Comparison of ENCODE assay signal across 21 mouse cellular contexts in the genomic region with DNA sequence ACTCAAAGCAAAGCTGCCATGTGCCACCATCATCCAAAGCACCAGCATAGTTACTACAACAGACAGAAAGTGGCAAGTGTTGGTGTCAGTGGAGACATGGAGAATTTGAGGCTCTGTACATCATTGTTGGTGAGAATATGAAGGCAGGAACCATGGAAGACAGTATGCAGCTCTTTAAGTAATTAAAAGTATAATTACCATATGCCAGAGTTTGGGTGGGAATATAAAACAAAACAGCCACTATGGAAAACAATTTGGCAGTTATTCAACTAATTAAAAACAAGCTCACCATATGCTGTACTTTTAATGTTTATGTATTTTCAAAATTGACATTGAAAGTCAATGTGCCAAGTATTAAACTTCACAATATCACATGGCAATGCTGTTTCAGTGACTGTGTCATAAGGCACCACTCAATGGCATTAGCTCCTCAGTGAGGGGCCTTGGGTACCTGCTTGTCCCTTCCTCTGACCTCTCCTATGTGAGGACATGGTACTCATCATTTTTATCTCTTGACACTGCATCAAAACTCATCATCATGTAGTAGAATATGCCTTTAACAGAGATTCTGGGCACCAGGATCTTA.
DNase-seq lines count a peak whose midpoint lies in the region; ATAC-seq and TF ChIP-seq lines count a peak whose summit lies in the region.
"Had no signal": no experiment of that assay in that cellular context is flagged by ENCODE, and none has a peak within 500 bp of the region (broad histone marks: within the 10 kb centered on the region; RNA-seq: fewer than 3 reads in every experiment).

No protein-coding gene starts in this region.

- peak; percentile 67 for DNase-seq in forebrain, embryonic 14.5 days (ENCODE audit: low spot score)
- DNase-seq in forebrain, embryonic 11.5 days (ENCODE audit: low spot score), result no peak
- DNase-seq in forebrain, embryonic 10.5 days (ENCODE audit: extremely low spot score, low spot score), result no peak
- peak; percentile 56 for DNase-seq in brain, embryonic 14.5 days (ENCODE audit: low read depth)
- no peak for DNase-seq in Muller cell, postnatal 12 days (ENCODE audit: inconsistent ontology term)
- DNase-seq: adrenal gland, adult 8-10 months; adrenal gland, postnatal 14 days; adrenal gland, postnatal 36 days; cerebellum, adult 11 months; cerebellum, adult 18-20 months; cerebellum, adult 8-10 months; cerebellum, adult 9-11 months; cerebellum, postnatal 14 days; cerebellum, postnatal 36 days; embryo, embryonic 11 days had no signal

- H3K4me1 ChIP-seq in forebrain, embryonic 14.5 days (ENCODE audit: control insufficient read depth, insufficient read depth, low read length), result no peaks in the 10 kb centered on the region
- no peaks in the 10 kb centered on the region for H3K4me1 ChIP-seq in forebrain, embryonic 11.5 days (replicated peaks; ENCODE audit: control insufficient read depth, insufficient read depth, low read length)
- H3K4me1 ChIP-seq in forebrain, embryonic 16.5 days (replicated peaks; ENCODE audit: control insufficient read depth, insufficient read depth, low read length), result no peaks in the 10 kb centered on the region
- H3K4me1 ChIP-seq in forebrain, embryonic 10.5 days, result no peaks in the 10 kb centered on the region
- H3K4me1 ChIP-seq: embryonic facial prominence, embryonic 13.5 days; embryonic facial prominence, embryonic 15.5 days had no signal

- no peaks in the 10 kb centered on the region for H3K36me3 ChIP-seq in forebrain, embryonic 14.5 days (ENCODE audit: control insufficient read depth, insufficient read depth, low read length)
- H3K36me3 ChIP-seq in forebrain, embryonic 11.5 days (ENCODE audit: control insufficient read depth, insufficient read depth, low read length), result no peaks in the 10 kb centered on the region
- no peaks in the 10 kb centered on the region for H3K36me3 ChIP-seq in forebrain, embryonic 16.5 days (ENCODE audit: control insufficient read depth, insufficient read depth)
- H3K36me3 ChIP-seq in forebrain, embryonic 10.5 days (replicated peaks), result no peaks in the 10 kb centered on the region
- H3K36me3 ChIP-seq: embryonic facial prominence, embryonic 13.5 days; embryonic facial prominence, embryonic 15.5 days had no signal

- no peaks in the 10 kb centered on the region for H3K9me3 ChIP-seq in forebrain, embryonic 14.5 days (replicated peaks; ENCODE audit: control insufficient read depth, low read length)
- no peaks in the 10 kb centered on the region for H3K9me3 ChIP-seq in forebrain, embryonic 11.5 days (ENCODE audit: control insufficient read depth, low read length)
- H3K9me3 ChIP-seq in forebrain, embryonic 16.5 days (ENCODE audit: control insufficient read depth, low read length), result no peaks in the 10 kb centered on the region
- no peaks in the 10 kb centered on the region for H3K9me3 ChIP-seq in forebrain, embryonic 10.5 days
- H3K9me3 ChIP-seq: embryonic facial prominence, embryonic 13.5 days; embryonic facial prominence, embryonic 15.5 days had no signal

- TF ChIP-seq CTCF in brain, embryonic 14.5 days (IDR thresholded peaks at IDR 0.05; ENCODE audit: borderline replicate concordance, extremely low read depth, insufficient read depth, insufficient read length), result no peak

- peak; percentile 65 for ATAC-seq in forebrain, embryonic 14.5 days
- ATAC-seq in forebrain, embryonic 11.5 days (replicated peaks; ENCODE audit: low FRiP score), result no peak
- ATAC-seq in forebrain, embryonic 16.5 days, result peak; percentile 77
- ATAC-seq: activated CD4-positive, CD25-positive, alpha-beta regulatory T cell, adult 4 months; Patski had no signal

- H3K4me2 ChIP-seq in forebrain, embryonic 14.5 days (ENCODE audit: low read length), result no peak overlapping the region
- H3K4me2 ChIP-seq in forebrain, embryonic 11.5 days (ENCODE audit: low read depth, low read length, severe bottlenecking), result no peak overlapping the region
- H3K4me2 ChIP-seq in forebrain, embryonic 16.5 days (ENCODE audit: low read length), result no peak overlapping the region
- H3K4me2 ChIP-seq: embryonic facial prominence, embryonic 13.5 days; embryonic facial prominence, embryonic 15.5 days had no signal

- H3K27ac ChIP-seq in forebrain, embryonic 14.5 days (ENCODE audit: low read depth, low read length), result no peak overlapping the region
- no peak overlapping the region for H3K27ac ChIP-seq in forebrain, embryonic 11.5 days (ENCODE audit: low read depth, low read length)
- H3K27ac ChIP-seq in forebrain, embryonic 16.5 days (ENCODE audit: low read length), result no peak overlapping the region
- no peak overlapping the region for H3K27ac ChIP-seq in forebrain, embryonic 10.5 days
- H3K27ac ChIP-seq: embryonic facial prominence, embryonic 13.5 days; embryonic facial prominence, embryonic 15.5 days had no signal

- TF ChIP-seq POLR2A in brain, embryonic 14.5 days (IDR thresholded peaks at IDR 0.05; ENCODE audit: borderline replicate concordance, extremely low read depth, insufficient read depth, insufficient read length, poor library complexity, severe bottlenecking), result no peak

- H3K27me3 ChIP-seq in forebrain, embryonic 14.5 days (replicated peaks; ENCODE audit: control insufficient read depth, insufficient read depth, low read length), result no peaks in the 10 kb centered on the region
- H3K27me3 ChIP-seq in forebrain, embryonic 11.5 days (ENCODE audit: control insufficient read depth, insufficient read depth, low read length), result no peaks in the 10 kb centered on the region
- no peaks in the 10 kb centered on the region for H3K27me3 ChIP-seq in forebrain, embryonic 16.5 days (replicated peaks; ENCODE audit: control insufficient read depth, insufficient read depth, low read length)
- H3K27me3 ChIP-seq in forebrain, embryonic 10.5 days (ENCODE audit: poor library complexity, severe bottlenecking), result no peaks in the 10 kb centered on the region
- H3K27me3 ChIP-seq: embryonic facial prominence, embryonic 13.5 days; embryonic facial prominence, embryonic 15.5 days; Patski had no signal

- no peak overlapping the region for H3K4me3 ChIP-seq in forebrain, embryonic 14.5 days (ENCODE audit: low read depth, low read length)
- no peak overlapping the region for H3K4me3 ChIP-seq in forebrain, embryonic 11.5 days (ENCODE audit: low read depth, low read length)
- no peak overlapping the region for H3K4me3 ChIP-seq in forebrain, embryonic 16.5 days (replicated peaks; ENCODE audit: low read length)
- H3K4me3 ChIP-seq in forebrain, embryonic 10.5 days, result no peak overlapping the region
- H3K4me3 ChIP-seq: embryonic facial prominence, embryonic 13.5 days; embryonic facial prominence, embryonic 15.5 days; erythroblast, embryonic 14.5 days had no signal

- H3K9ac ChIP-seq in forebrain, embryonic 14.5 days (ENCODE audit: low read length), result no peak overlapping the region
- no peak overlapping the region for H3K9ac ChIP-seq in forebrain, embryonic 11.5 days (ENCODE audit: low read length)
- no peak overlapping the region for H3K9ac ChIP-seq in forebrain, embryonic 16.5 days (replicated peaks; ENCODE audit: low read depth, low read length)
- H3K9ac ChIP-seq: embryonic facial prominence, embryonic 13.5 days; embryonic facial prominence, embryonic 15.5 days had no signal

Comparison
In these comparisons a context has a peak if more than half of its experiments do, and no peak if none do; other contexts are left out.
1. DNase-seq: peak in forebrain, embryonic 14.5 days (single experiment) and brain, embryonic 14.5 days (single experiment); none in forebrain, embryonic 11.5 days (single experiment), forebrain, embryonic 10.5 days (single experiment) and Muller cell, postnatal 12 days (single experiment).